Mouse (Mus musculus) forebrain, embryonic 15.5 days (tissue): ENCODE results near the gene Themis. TPM values are rescaled to one million over a fixed set of nuclear protein-coding genes. Genes with fewer than 3 reads are reported as not detected.

Experiments used
- ATAC-seq: fragments of 200-750 bp; cut with Nextera tagmentation; replicated peaks from 2 replicates; pipeline ENCODE4 v1.8.0; 2017; ENCODE audit warnings: mild to moderate bottlenecking, moderate TSS enrichment, moderate library complexity
- H3K27ac ChIP-seq: fragments of 300-500 bp; sonication (generic); replicated peaks from 2 replicates; pipeline ENCODE4 v1.5.1; 2015; ENCODE audit warnings: mild to moderate bottlenecking, inconsistent platforms
- H3K27me3 ChIP-seq: fragments of 300-500 bp; sonication (generic); 2 replicates; pipeline ENCODE4 v1.6.1; 2015; ENCODE audit warnings: inconsistent platforms
- H3K36me3 ChIP-seq: fragments of 300-500 bp; sonication (generic); 2 replicates; pipeline ENCODE4 v1.6.1; 2015; ENCODE audit warnings: mild to moderate bottlenecking, inconsistent platforms
- H3K4me1 ChIP-seq: fragments of 300-500 bp; sonication (generic); 2 replicates; pipeline ENCODE4 v1.6.1; 2015; ENCODE audit warnings: inconsistent platforms
- H3K4me2 ChIP-seq: fragments of 300-500 bp; sonication (generic); replicated peaks from 2 replicates; pipeline ENCODE4 v1.6.1; 2015; ENCODE audit warnings: mild to moderate bottlenecking, inconsistent platforms
- H3K4me3 ChIP-seq: fragments of 300-500 bp; sonication (generic); 2 replicates; pipeline ENCODE4 v1.5.1; 2015; ENCODE audit warnings: mild to moderate bottlenecking, inconsistent platforms
- H3K9ac ChIP-seq: fragments of 300-500 bp; sonication (generic); replicated peaks from 2 replicates; pipeline ENCODE4 v1.6.1; 2015; ENCODE audit warnings: mild to moderate bottlenecking, inconsistent platforms
- H3K9me3 ChIP-seq: fragments of 300-500 bp; sonication (generic); 2 replicates; pipeline ENCODE4 v1.6.1; 2016; ENCODE audit warnings: inconsistent platforms
- WGBS: fragments of 180-500 bp; shearing (Covaris S2); methylation state at CpG from one replicate; pipeline ENCODE4 v1.1.7; 2015; ENCODE audit warnings: mixed read lengths; 5-methylcytosine and 5-hydroxymethylcytosine counted together
- polyA plus RNA-seq: library from polyadenylated mRNA; unstranded; fragments of >200 nt; fragmentation: Nextera tagmentation; extraction: Ambion mirVana; gene quantifications from 2 replicates; pipeline ENCODE4 v1.2.1, GENCODE M21; 2015

The Themis gene
- polyA plus RNA-seq, 1 experiment from 2014 or later, result 0.06 TPM

GRCm38 (mm10) chr10:28696032-28696431 is 27.9 kb downstream of the Themis start:
- 80% methylated on average over 1 of the region's 1 CpGs for WGBS
- Histone ChIP-seq H3K9me3 (no peaks in the 10 kb centered on the region), H3K36me3 (no peaks in the 10 kb centered on the region), H3K9ac (no peak overlapping the region), H3K27me3 (no peaks in the 10 kb centered on the region), H3K27ac (no peak overlapping the region), H3K4me3 (no peak overlapping the region), H3K4me1 (no peaks in the 10 kb centered on the region), H3K4me2 (no peak overlapping the region)
- no peak for ATAC-seq

- Histone ChIP-seq H3K27me3 (no peaks in the 10 kb centered on the region), H3K9me3 (no peaks in the 10 kb centered on the region), H3K9ac (no peak overlapping the region), H3K4me1 (no peaks in the 10 kb centered on the region), H3K4me2 (no peak overlapping the region), H3K27ac (no peak overlapping the region), H3K36me3 (no peaks in the 10 kb centered on the region), H3K4me3 (no peak overlapping the region)
- no peak for ATAC-seq
Measured at GRCm38 (mm10) chr10:28698175-28698574, 30.0 kb downstream of the Themis start.

- Histone ChIP-seq H3K27me3 (no peaks in the 10 kb centered on the region), H3K27ac (no peak overlapping the region), H3K9me3 (no peaks in the 10 kb centered on the region), H3K4me1 (no peaks in the 10 kb centered on the region), H3K4me2 (no peak overlapping the region), H3K9ac (no peak overlapping the region), H3K4me3 (no peak overlapping the region), H3K36me3 (no peaks in the 10 kb centered on the region)
- ATAC-seq, result no peak
- WGBS, result 59% methylated on average over 3 of the region's 3 CpGs
Measured at GRCm38 (mm10) chr10:28721828-28722227, 53.7 kb downstream of the Themis start.

- no peak overlapping the region for H3K27ac ChIP-seq
- no peak overlapping the region for H3K4me3 ChIP-seq
- ATAC-seq, result no peak
- H3K9ac ChIP-seq, result no peak overlapping the region
- 92% methylated on average over 7 of the region's 7 CpGs for WGBS
- H3K9me3 ChIP-seq, result no peaks in the 10 kb centered on the region
- H3K36me3 ChIP-seq, result no peaks in the 10 kb centered on the region
- no peaks in the 10 kb centered on the region for H3K4me1 ChIP-seq
- H3K27me3 ChIP-seq, result no peaks in the 10 kb centered on the region
- no peak overlapping the region for H3K4me2 ChIP-seq
Measured at GRCm38 (mm10) chr10:28723266-28723665, 55.1 kb downstream of the Themis start.

GRCm38 (mm10) chr10:28730122-28730521 is 62.0 kb downstream of the Themis start:
- Histone ChIP-seq H3K9me3 (no peaks in the 10 kb centered on the region), H3K9ac (no peak overlapping the region), H3K36me3 (no peaks in the 10 kb centered on the region), H3K4me3 (no peak overlapping the region), H3K4me2 (no peak overlapping the region), H3K27me3 (no peaks in the 10 kb centered on the region), H3K27ac (no peak overlapping the region), H3K4me1 (no peaks in the 10 kb centered on the region)
- 6% methylated on average over 2 of the region's 2 CpGs for WGBS
- peak; percentile 60; the same call in 1 of the 2 replicates for ATAC-seq

GRCm38 (mm10) chr10:28737953-28738352 is 69.8 kb downstream of the Themis start:
- H3K4me1 ChIP-seq, result no peaks in the 10 kb centered on the region
- no peak overlapping the region for H3K9ac ChIP-seq
- ATAC-seq, result no peak
- no peak overlapping the region for H3K4me2 ChIP-seq
- H3K36me3 ChIP-seq, result no peaks in the 10 kb centered on the region
- 79% methylated on average over 1 of the region's 1 CpGs for WGBS
- H3K9me3 ChIP-seq, result no peaks in the 10 kb centered on the region
- H3K4me3 ChIP-seq, result no peak overlapping the region
- no peaks in the 10 kb centered on the region for H3K27me3 ChIP-seq
- no peak overlapping the region for H3K27ac ChIP-seq

GRCm38 (mm10) chr10:28746426-28746825 is 78.3 kb downstream of the Themis start:
- no peak for ATAC-seq

GRCm38 (mm10) chr10:28753321-28753720 is 85.2 kb downstream of the Themis start:
- ATAC-seq, result no peak
- Histone ChIP-seq H3K36me3 (no peaks in the 10 kb centered on the region), H3K4me3 (no peak overlapping the region), H3K9ac (no peak overlapping the region), H3K27ac (no peak overlapping the region), H3K4me1 (no peaks in the 10 kb centered on the region), H3K4me2 (no peak overlapping the region), H3K27me3 (no peaks in the 10 kb centered on the region), H3K9me3 (no peaks in the 10 kb centered on the region)
- 77% methylated on average over 2 of the region's 2 CpGs for WGBS

More at GRCm38 (mm10) chr10:28746426-28746825, 78.3 kb downstream of the Themis start:
- Histone ChIP-seq H3K4me1 (no peaks in the 10 kb centered on the region), H3K4me3 (no peak overlapping the region), H3K9me3 (no peaks in the 10 kb centered on the region), H3K36me3 (no peaks in the 10 kb centered on the region), H3K4me2 (no peak overlapping the region), H3K27ac (no peak overlapping the region), H3K27me3 (no peaks in the 10 kb centered on the region), H3K9ac (no peak overlapping the region)

- Histone ChIP-seq H3K4me3 (no peak overlapping the region), H3K4me2 (no peak overlapping the region), H3K36me3 (no peaks in the 10 kb centered on the region), H3K4me1 (no peaks in the 10 kb centered on the region), H3K27me3 (no peaks in the 10 kb centered on the region), H3K27ac (no peak overlapping the region), H3K9me3 (no peaks in the 10 kb centered on the region), H3K9ac (no peak overlapping the region)
- ATAC-seq, result peak; percentile 64
Measured at GRCm38 (mm10) chr10:28754927-28755326, 86.8 kb downstream of the Themis start.

- Histone ChIP-seq H3K4me3 (no peak overlapping the region), H3K27me3 (no peaks in the 10 kb centered on the region), H3K9me3 (no peaks in the 10 kb centered on the region), H3K4me2 (no peak overlapping the region), H3K4me1 (no peaks in the 10 kb centered on the region), H3K27ac (no peak overlapping the region), H3K36me3 (no peaks in the 10 kb centered on the region), H3K9ac (no peak overlapping the region)
- no peak for ATAC-seq
- WGBS, result 66% methylated on average over 5 of the region's 5 CpGs
Measured at GRCm38 (mm10) chr10:28776777-28777402, 108.7 kb downstream of the Themis start.

- Histone ChIP-seq H3K27ac (no peak overlapping the region), H3K4me1 (no peaks in the 10 kb centered on the region), H3K9ac (no peak overlapping the region), H3K27me3 (no peaks in the 10 kb centered on the region), H3K4me3 (no peak overlapping the region), H3K9me3 (no peaks in the 10 kb centered on the region), H3K36me3 (no peaks in the 10 kb centered on the region), H3K4me2 (no peak overlapping the region)
- 83% methylated on average over 4 of the region's 4 CpGs for WGBS
- ATAC-seq, result no peak
Measured at GRCm38 (mm10) chr10:28799469-28799868, 131.3 kb downstream of the Themis start.

- Histone ChIP-seq H3K36me3 (no peaks in the 10 kb centered on the region), H3K4me1 (no peaks in the 10 kb centered on the region), H3K27me3 (no peaks in the 10 kb centered on the region), H3K9ac (no peak overlapping the region), H3K9me3 (no peaks in the 10 kb centered on the region), H3K4me3 (no peak overlapping the region), H3K27ac (no peak overlapping the region), H3K4me2 (no peak overlapping the region)
- 82% methylated on average over 3 of the region's 3 CpGs for WGBS
- no peak for ATAC-seq
Measured at GRCm38 (mm10) chr10:28805160-28805559, 137.0 kb downstream of the Themis start.

GRCm38 (mm10) chr10:28811928-28812570 is 143.9 kb downstream of the Themis start:
- no peaks in the 10 kb centered on the region for H3K36me3 ChIP-seq
- peak; percentile 58; the same call in 1 of the 2 replicates for ATAC-seq

More at GRCm38 (mm10) chr10:28811928-28812570, 143.9 kb downstream of the Themis start:
- 85% methylated on average over 5 of the region's 5 CpGs for WGBS
- Histone ChIP-seq H3K4me2 (no peak overlapping the region), H3K27me3 (no peaks in the 10 kb centered on the region), H3K4me3 (no peak overlapping the region), H3K27ac (no peak overlapping the region; the same call in 1 of the 2 replicates), H3K9ac (no peak overlapping the region), H3K9me3 (no peaks in the 10 kb centered on the region), H3K4me1 (no peaks in the 10 kb centered on the region)
